Mouse (Mus musculus): ENCODE data around the gene Olfr543. TPM values are rescaled to one million over a fixed set of nuclear protein-coding genes. Genes with fewer than 3 reads are reported as not detected.
"Not testable (repeated sequence)": the region's sequence is repeated elsewhere in the genome, so short reads cannot be mapped to it uniquely, and the experiment has no call there.

Olfr543 gene
- polyA plus RNA-seq, 1 experiment from 2014 or later, result 0.22 TPM

DNA sequence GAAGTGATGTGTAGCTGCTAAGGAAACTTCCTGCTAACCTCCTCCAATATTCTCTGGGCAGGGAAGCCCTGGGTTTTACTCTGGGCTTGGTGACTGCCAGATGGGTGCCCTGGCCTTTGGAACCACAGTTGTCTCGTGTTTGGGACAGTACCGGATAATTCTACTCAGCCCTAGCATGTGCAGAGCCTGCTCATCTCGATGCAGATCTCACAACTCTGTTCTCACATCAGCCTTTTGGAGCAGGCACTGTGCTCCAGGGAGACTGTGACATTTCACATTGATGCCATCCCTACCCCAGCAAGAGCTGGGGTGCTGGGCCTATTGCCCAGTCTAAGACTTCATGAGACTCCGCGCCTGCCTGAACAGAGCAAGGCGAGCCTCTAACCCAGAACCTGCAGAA lies 27.2 kb upstream of the Olfr543 start:
- H3K27me3 ChIP-seq (ENCODE audit: control insufficient read depth, insufficient read depth, low read length), result no peaks in the 10 kb centered on the region
- ATAC-seq (ENCODE audit: insufficient number of reproducible peaks, insufficient read depth, low FRiP score, low read depth), result no peak
- H3K4me2 ChIP-seq (replicated peaks; ENCODE audit: low read depth, low read length), result no peak overlapping the region
- H3K27ac ChIP-seq (ENCODE audit: low read length), result no peak overlapping the region
- H3K36me3 ChIP-seq (ENCODE audit: control insufficient read depth, insufficient read depth, low read length), result no peaks in the 10 kb centered on the region
- no peaks in the 10 kb centered on the region for H3K4me1 ChIP-seq (ENCODE audit: control insufficient read depth, insufficient read depth, low read length)
- no peaks in the 10 kb centered on the region for H3K9me3 ChIP-seq (ENCODE audit: control insufficient read depth, low read depth, low read length)
- H3K4me3 ChIP-seq (ENCODE audit: low read depth, low read length), result no peak overlapping the region
- 93% methylated on average over 6 of the region's 6 CpGs for WGBS
- no peak overlapping the region for H3K9ac ChIP-seq (replicated peaks; ENCODE audit: low read depth, low read length)

DNA sequence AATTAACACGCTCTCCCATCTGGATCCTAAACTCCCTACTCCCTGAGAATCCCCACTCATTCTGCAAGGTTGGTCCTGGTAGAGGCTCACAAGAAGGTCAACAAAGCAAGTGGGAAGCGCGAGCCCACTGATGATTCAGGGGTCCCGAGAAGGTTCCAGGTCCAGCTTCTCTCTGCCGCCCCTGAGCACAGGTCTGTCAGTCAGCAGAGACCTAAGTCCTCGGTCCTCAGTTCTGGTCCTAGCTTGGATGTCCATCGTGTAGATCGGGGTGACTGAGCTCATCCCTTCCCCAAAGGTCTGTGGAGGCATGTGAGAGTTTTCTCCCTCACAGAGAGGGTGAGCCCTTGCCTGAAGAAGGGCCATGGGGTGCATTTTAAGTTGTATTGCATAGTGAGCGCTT lies 26.6 kb upstream of the Olfr543 start:
- no peak overlapping the region for H3K4me3 ChIP-seq (ENCODE audit: low read depth, low read length)

DNA sequence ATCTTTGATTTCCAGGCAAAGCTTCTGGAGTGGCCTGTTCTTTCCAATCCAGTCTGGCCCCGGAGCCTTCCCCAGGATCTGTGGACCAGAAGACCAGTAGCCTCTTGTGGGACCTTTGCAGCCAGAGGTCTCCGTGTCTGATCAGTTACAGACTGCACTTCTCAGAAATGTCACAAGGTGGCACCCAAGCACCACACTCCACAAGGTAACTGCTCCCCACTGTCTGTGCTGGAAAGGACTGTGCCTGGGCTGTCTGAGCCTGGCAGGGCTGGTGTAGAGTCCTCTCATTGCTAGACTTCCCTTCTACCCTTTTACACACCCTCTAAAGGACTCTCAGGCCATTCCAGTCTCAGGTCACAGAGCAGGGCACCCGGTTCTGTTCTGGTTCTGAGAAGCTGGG lies 25.4 kb upstream of the Olfr543 start:
- Histone ChIP-seq H3K4me1 (ENCODE audit: control insufficient read depth, insufficient read depth, low read length) (no peaks in the 10 kb centered on the region), H3K9me3 (ENCODE audit: control insufficient read depth, low read depth, low read length) (no peaks in the 10 kb centered on the region), H3K9ac (replicated peaks; ENCODE audit: low read depth, low read length) (no peak overlapping the region), H3K36me3 (ENCODE audit: control insufficient read depth, insufficient read depth, low read length) (no peaks in the 10 kb centered on the region), H3K4me3 (ENCODE audit: low read depth, low read length) (no peak overlapping the region), H3K4me2 (replicated peaks; ENCODE audit: low read depth, low read length) (no peak overlapping the region), H3K27me3 (ENCODE audit: control insufficient read depth, insufficient read depth, low read length) (no peaks in the 10 kb centered on the region), H3K27ac (ENCODE audit: low read length) (no peak overlapping the region)
- ATAC-seq (ENCODE audit: insufficient number of reproducible peaks, insufficient read depth, low FRiP score, low read depth), result peak; percentile 68; the same call in 1 of the 2 replicates
- 50% methylated on average over 3 of the region's 3 CpGs for WGBS

More for the DNA sequence above, 26.6 kb upstream of the Olfr543 start:
- no peaks in the 10 kb centered on the region for H3K4me1 ChIP-seq (ENCODE audit: control insufficient read depth, insufficient read depth, low read length)
- H3K27me3 ChIP-seq (ENCODE audit: control insufficient read depth, insufficient read depth, low read length), result no peaks in the 10 kb centered on the region
- H3K27ac ChIP-seq (ENCODE audit: low read length), result no peak overlapping the region
- H3K36me3 ChIP-seq (ENCODE audit: control insufficient read depth, insufficient read depth, low read length), result no peaks in the 10 kb centered on the region
- WGBS, result 84% methylated on average over 9 of the region's 9 CpGs
- no peak overlapping the region for H3K4me2 ChIP-seq (replicated peaks; ENCODE audit: low read depth, low read length)
- H3K9ac ChIP-seq (replicated peaks; ENCODE audit: low read depth, low read length), result no peak overlapping the region
- no peak for ATAC-seq (ENCODE audit: insufficient number of reproducible peaks, insufficient read depth, low FRiP score, low read depth)
- no peaks in the 10 kb centered on the region for H3K9me3 ChIP-seq (ENCODE audit: control insufficient read depth, low read depth, low read length)

DNA sequence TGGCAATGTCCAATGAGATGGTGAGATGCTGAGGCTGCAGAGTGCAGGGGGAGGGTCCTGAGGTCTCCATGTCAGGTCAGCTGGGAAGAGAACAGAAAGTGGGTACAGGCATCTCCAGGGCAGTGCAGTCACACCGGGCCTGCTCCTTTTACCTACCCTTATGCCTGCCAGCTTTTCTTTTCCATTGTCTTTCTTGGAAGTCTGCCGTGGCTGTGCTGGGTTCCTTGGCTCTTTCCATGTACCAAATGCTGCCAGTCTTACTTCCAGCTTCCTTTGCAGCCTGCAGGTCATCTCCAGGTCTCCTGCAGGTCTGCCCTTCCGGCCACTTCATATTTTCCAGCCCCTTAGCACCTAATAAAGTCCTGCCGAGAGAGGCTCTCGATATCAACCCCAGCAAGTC lies 20.5 kb upstream of the Olfr543 start:
- WGBS, result 72% methylated on average over 5 of the region's 5 CpGs
- H3K4me2 ChIP-seq (replicated peaks; ENCODE audit: low read depth, low read length), result no peak overlapping the region
- no peaks in the 10 kb centered on the region for H3K36me3 ChIP-seq (ENCODE audit: control insufficient read depth, insufficient read depth, low read length)
- no peaks in the 10 kb centered on the region for H3K9me3 ChIP-seq (ENCODE audit: control insufficient read depth, low read depth, low read length)
- no peak overlapping the region for H3K27ac ChIP-seq (ENCODE audit: low read length)
- no peak overlapping the region for H3K9ac ChIP-seq (replicated peaks; ENCODE audit: low read depth, low read length)
- ATAC-seq (ENCODE audit: insufficient number of reproducible peaks, insufficient read depth, low FRiP score, low read depth), result no peak
- H3K4me1 ChIP-seq (ENCODE audit: control insufficient read depth, insufficient read depth, low read length), result no peaks in the 10 kb centered on the region
- H3K4me3 ChIP-seq (ENCODE audit: low read depth, low read length), result no peak overlapping the region
- no peaks in the 10 kb centered on the region for H3K27me3 ChIP-seq (ENCODE audit: control insufficient read depth, insufficient read depth, low read length)

DNA sequence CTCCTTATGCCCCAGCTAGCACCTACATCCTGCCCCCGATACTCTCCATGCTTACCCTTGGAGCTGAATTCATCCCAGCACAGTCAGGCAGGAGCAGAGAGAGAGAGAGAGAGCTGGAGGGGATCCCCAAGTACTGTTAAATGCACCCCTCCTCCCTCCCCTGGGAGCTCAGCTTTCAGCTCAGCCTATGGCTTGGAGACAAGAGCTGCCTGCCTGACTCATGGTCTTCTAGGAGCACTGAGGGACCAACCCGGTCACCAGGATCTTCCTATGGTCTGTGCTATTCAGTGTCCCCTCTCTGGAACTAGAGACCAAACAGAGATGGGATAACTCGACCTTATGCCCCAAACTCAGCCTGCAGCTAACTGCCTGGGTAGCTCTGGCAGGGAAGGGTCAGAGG lies 18.0 kb upstream of the Olfr543 start, which contains the start of gene Olfr545:
TSS of gene Olfr545 (minus strand) at position 101 of the 400 bp plus-strand sequence.
- ATAC-seq (ENCODE audit: insufficient number of reproducible peaks, insufficient read depth, low FRiP score, low read depth), result no peak
- Histone ChIP-seq H3K27me3 (ENCODE audit: control insufficient read depth, insufficient read depth, low read length) (no peaks in the 10 kb centered on the region), H3K27ac (ENCODE audit: low read length) (no peak within 1 kb of the TSS), H3K9ac (replicated peaks; ENCODE audit: low read depth, low read length) (no peak within 1 kb of the TSS), H3K4me2 (replicated peaks; ENCODE audit: low read depth, low read length) (no peak within 1 kb of the TSS), H3K4me1 (ENCODE audit: control insufficient read depth, insufficient read depth, low read length) (no peaks in the 10 kb centered on the region), H3K4me3 (ENCODE audit: low read depth, low read length) (no peak within 1 kb of the TSS), H3K36me3 (ENCODE audit: control insufficient read depth, insufficient read depth, low read length) (no peaks in the 10 kb centered on the region), H3K9me3 (ENCODE audit: control insufficient read depth, low read depth, low read length) (no peaks in the 10 kb centered on the region)
- WGBS, result 60% methylated on average over 3 of the region's 3 CpGs

DNA sequence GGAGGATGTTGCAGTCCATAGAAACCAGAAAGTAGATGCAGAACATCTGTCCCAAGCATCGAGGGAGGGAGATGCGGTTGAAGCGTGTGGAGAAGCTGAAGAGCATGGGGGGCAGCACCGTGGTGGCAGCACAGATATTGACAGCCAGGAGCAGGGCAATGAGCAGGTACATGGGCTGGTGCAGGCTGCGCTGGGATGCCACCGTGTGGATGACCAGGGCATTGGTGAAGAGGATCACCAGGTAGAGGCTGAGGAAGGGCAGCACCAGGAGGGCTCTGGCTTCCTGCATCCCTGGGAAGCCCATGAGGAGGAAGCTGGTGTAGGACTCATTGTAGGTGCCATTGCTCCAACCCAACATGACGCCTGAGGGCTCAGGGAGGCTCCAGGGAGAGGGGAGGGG lies 12.9 kb upstream of the Olfr543 start:
- H3K27ac ChIP-seq (ENCODE audit: low read length); H3K4me1 ChIP-seq (ENCODE audit: control insufficient read depth, insufficient read depth, low read length); ATAC-seq (ENCODE audit: insufficient number of reproducible peaks, insufficient read depth, low FRiP score, low read depth); H3K4me3 ChIP-seq (ENCODE audit: low read depth, low read length); H3K27me3 ChIP-seq (ENCODE audit: control insufficient read depth, insufficient read depth, low read length); H3K9ac ChIP-seq (replicated peaks; ENCODE audit: low read depth, low read length); H3K36me3 ChIP-seq (ENCODE audit: control insufficient read depth, insufficient read depth, low read length); H3K9me3 ChIP-seq (ENCODE audit: control insufficient read depth, low read depth, low read length); H3K4me2 ChIP-seq (replicated peaks; ENCODE audit: low read depth, low read length): not testable (repeated sequence)
- 42% methylated on average over 7 of the region's 7 CpGs for WGBS

DNA sequence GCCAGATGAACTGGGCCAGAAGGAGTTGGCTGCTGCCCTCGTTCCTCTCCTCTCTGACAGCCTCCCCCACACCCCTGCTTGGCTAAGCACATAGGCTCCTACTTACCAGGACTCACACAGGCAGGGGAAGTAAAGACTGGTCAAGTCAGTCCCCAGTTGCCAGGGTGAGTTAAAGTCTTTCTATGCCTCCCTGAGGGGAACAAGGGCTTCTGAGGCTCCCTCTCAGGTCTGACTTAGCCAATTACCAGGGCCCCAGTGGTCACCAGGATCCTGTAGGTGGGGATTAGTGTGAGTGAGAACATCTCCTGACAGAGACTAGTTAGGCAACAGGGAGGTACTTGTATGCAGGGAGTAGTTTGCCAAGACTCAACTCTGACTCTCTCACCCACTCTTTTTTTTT lies 6.7 kb upstream of the Olfr543 start, which contains the start of gene Olfr544:
TSS of gene Olfr544 (minus strand) at position 153 of the 400 bp plus-strand sequence.
- no peak within 1 kb of the TSS for H3K27ac ChIP-seq (ENCODE audit: low read length)
- no peaks in the 10 kb centered on the region for H3K27me3 ChIP-seq (ENCODE audit: control insufficient read depth, insufficient read depth, low read length)
- no peak for ATAC-seq (ENCODE audit: insufficient number of reproducible peaks, insufficient read depth, low FRiP score, low read depth)
- 53% methylated on average over 1 of the region's 1 CpGs for WGBS
- H3K4me2 ChIP-seq (replicated peaks; ENCODE audit: low read depth, low read length), result no peak within 1 kb of the TSS
- H3K36me3 ChIP-seq (ENCODE audit: control insufficient read depth, insufficient read depth, low read length), result no peaks in the 10 kb centered on the region
- no peak within 1 kb of the TSS for H3K4me3 ChIP-seq (ENCODE audit: low read depth, low read length)
- no peaks in the 10 kb centered on the region for H3K4me1 ChIP-seq (ENCODE audit: control insufficient read depth, insufficient read depth, low read length)
- no peak within 1 kb of the TSS for H3K9ac ChIP-seq (replicated peaks; ENCODE audit: low read depth, low read length)
- H3K9me3 ChIP-seq (ENCODE audit: control insufficient read depth, low read depth, low read length), result no peaks in the 10 kb centered on the region

DNA sequence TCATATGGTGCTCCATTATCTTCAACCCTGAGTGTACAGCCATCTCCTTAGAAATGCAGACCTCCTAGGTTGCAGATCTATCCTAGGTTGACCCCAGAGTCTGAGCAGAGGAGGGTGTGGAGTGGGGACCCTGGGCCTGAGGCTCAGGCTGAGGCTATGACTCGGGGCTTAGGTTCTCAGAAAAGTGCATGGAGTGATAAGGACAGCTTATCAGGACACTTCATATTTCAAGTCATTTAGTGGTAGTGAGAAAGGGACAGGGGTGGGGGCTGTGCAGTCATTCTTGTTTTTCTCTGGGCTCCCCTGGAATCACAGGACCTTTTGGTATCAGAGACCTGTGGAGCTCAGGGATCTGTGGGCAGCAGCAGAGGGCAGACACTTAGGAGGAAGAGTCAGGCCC lies 4.6 kb upstream of the Olfr543 start:
- Histone ChIP-seq H3K27ac (ENCODE audit: low read length) (no peak overlapping the region), H3K9ac (replicated peaks; ENCODE audit: low read depth, low read length) (no peak overlapping the region), H3K4me1 (ENCODE audit: control insufficient read depth, insufficient read depth, low read length) (no peaks in the 10 kb centered on the region), H3K4me2 (replicated peaks; ENCODE audit: low read depth, low read length) (no peak overlapping the region), H3K36me3 (ENCODE audit: control insufficient read depth, insufficient read depth, low read length) (no peaks in the 10 kb centered on the region), H3K9me3 (ENCODE audit: control insufficient read depth, low read depth, low read length) (no peaks in the 10 kb centered on the region), H3K27me3 (ENCODE audit: control insufficient read depth, insufficient read depth, low read length) (no peaks in the 10 kb centered on the region), H3K4me3 (ENCODE audit: low read depth, low read length) (no peak overlapping the region)
- no peak for ATAC-seq (ENCODE audit: insufficient number of reproducible peaks, insufficient read depth, low FRiP score, low read depth)
- WGBS, result 48% methylated on average over 1 of the region's 1 CpGs

DNA sequence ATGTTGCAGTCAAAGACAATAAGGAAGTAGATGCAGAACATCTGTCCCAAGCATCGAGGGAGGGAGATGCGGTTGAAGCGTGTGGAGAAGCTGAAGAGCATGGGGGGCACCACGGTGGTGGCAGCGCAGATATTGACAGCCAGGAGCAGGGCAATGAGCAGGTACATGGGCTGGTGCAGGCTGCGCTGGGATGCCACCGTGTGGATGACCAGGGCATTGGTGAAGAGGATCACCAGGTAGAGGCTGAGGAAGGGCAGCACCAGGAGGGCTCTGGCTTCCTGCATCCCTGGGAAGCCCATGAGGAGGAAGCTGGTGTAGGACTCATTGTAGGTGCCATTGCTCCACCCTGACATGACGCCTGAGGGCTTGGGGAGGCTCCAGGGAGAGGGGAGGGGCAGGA lies 3.3 kb upstream of the Olfr543 start:
- H3K4me3 ChIP-seq (ENCODE audit: low read depth, low read length); H3K4me1 ChIP-seq (ENCODE audit: control insufficient read depth, insufficient read depth, low read length); H3K36me3 ChIP-seq (ENCODE audit: control insufficient read depth, insufficient read depth, low read length); H3K4me2 ChIP-seq (replicated peaks; ENCODE audit: low read depth, low read length); H3K27ac ChIP-seq (ENCODE audit: low read length); H3K27me3 ChIP-seq (ENCODE audit: control insufficient read depth, insufficient read depth, low read length); H3K9ac ChIP-seq (replicated peaks; ENCODE audit: low read depth, low read length); H3K9me3 ChIP-seq (ENCODE audit: control insufficient read depth, low read depth, low read length): not testable (repeated sequence)
- 0 out of 2 replicates have a peak, but pooled peaks have one; percentile 34 for ATAC-seq (ENCODE audit: insufficient number of reproducible peaks, insufficient read depth, low FRiP score, low read depth)
- 62% methylated on average over 8 of the region's 8 CpGs for WGBS

Data from stomach, embryonic 14.5 days (tissue).